Mouse (Mus musculus) thymus, adult 2 months (tissue): ENCODE results near the gene Maml3. TPM values are rescaled to one million over a fixed set of nuclear protein-coding genes. Genes with fewer than 3 reads are reported as not detected.

ENCODE experiments used
- DNase-seq: peaks from one replicate; pipeline ENCODE4 v3.0.0; 2021
- H3K27ac ChIP-seq: fragments of 200-500 bp; 2 replicates; pipeline ENCODE4 v1.5.1; 2012; ENCODE audit warnings: low read length, control low read depth; ENCODE audit not compliant: control insufficient read depth, insufficient read depth
- H3K27me3 ChIP-seq: fragments of 200-500 bp; 2 replicates; pipeline ENCODE4 v1.6.1; 2012; ENCODE audit warnings: mild to moderate bottlenecking, low read length, moderate library complexity, mixed read lengths; ENCODE audit not compliant: control insufficient read depth, insufficient read depth
- H3K36me3 ChIP-seq: fragments of 200-500 bp; 2 replicates; pipeline ENCODE4 v1.6.1; 2012; ENCODE audit warnings: mild to moderate bottlenecking, low read length, moderate library complexity; ENCODE audit not compliant: control insufficient read depth, insufficient read depth
- H3K4me1 ChIP-seq: fragments of 200-500 bp; replicated peaks from 2 replicates; pipeline ENCODE4 v1.6.1; 2012; ENCODE audit warnings: low read length; ENCODE audit not compliant: control insufficient read depth, insufficient read depth
- H3K4me3 ChIP-seq: fragments of 200-500 bp; 2 replicates; pipeline ENCODE4 v1.5.1; 2012; ENCODE audit warnings: mild to moderate bottlenecking, low read length, control low read depth, moderate library complexity; ENCODE audit not compliant: control insufficient read depth, insufficient read depth
- CTCF ChIP-seq: fragments of 200-500 bp; IDR thresholded peaks from 2 replicates; pipeline ENCODE4 v1.5.1; 2012; ENCODE audit warnings: mild to moderate bottlenecking, control low read depth, low read length, moderate library complexity, borderline replicate concordance; ENCODE audit not compliant: control insufficient read depth, poor library complexity, insufficient read depth; ENCODE audit errors: extremely low read depth
- POLR2A ChIP-seq: fragments of 200-500 bp; IDR thresholded peaks from 2 replicates; pipeline ENCODE4 v1.6.1; 2012; ENCODE audit warnings: mild to moderate bottlenecking, low read length, control low read depth, moderate library complexity; ENCODE audit not compliant: control insufficient read depth, poor library complexity, insufficient read depth; ENCODE audit errors: extremely low read depth
- WGBS: fragments of 180-500 bp; shearing (Covaris S2); methylation state at CpG from one replicate; pipeline ENCODE4 v1.1.7; 2018; 5-methylcytosine and 5-hydroxymethylcytosine counted together
- polyA plus RNA-seq: library from polyadenylated mRNA; depleted of rRNA; stranded (reverse); fragments of >200 nt; gene quantifications from 2 replicates; pipeline ENCODE4 v1.2.3, GENCODE M21; 2012

Gene Maml3
- polyA plus RNA-seq, 1 experiment, result 3.5 TPM

GRCm38 (mm10) chr3:51939864-51940263 lies 165.0 kb downstream of the Maml3 start:
- no peaks in the 10 kb centered on the region for H3K27me3 ChIP-seq
- WGBS, result 95% methylated on average over 7 of the region's 7 CpGs
- TF ChIP-seq POLR2A, result no peak
- TF ChIP-seq CTCF, result no peak
- H3K4me1 ChIP-seq, result no peaks in the 10 kb centered on the region
- no peaks in the 10 kb centered on the region for H3K36me3 ChIP-seq
- no peak for DNase-seq
- H3K27ac ChIP-seq, result no peak overlapping the region
- H3K4me3 ChIP-seq, result no peak overlapping the region

- no peaks in the 10 kb centered on the region for H3K36me3 ChIP-seq
- WGBS, result 60% methylated on average over 5 of the region's 5 CpGs
- no peak for DNase-seq
- H3K27me3 ChIP-seq, result no peaks in the 10 kb centered on the region
- H3K27ac ChIP-seq, result no peak overlapping the region
- no peaks in the 10 kb centered on the region for H3K4me1 ChIP-seq
- H3K4me3 ChIP-seq, result no peak overlapping the region
- no peak for TF ChIP-seq POLR2A
- no peak for TF ChIP-seq CTCF
Observed at GRCm38 (mm10) chr3:51939054-51939453, 165.8 kb downstream of the Maml3 start.

GRCm38 (mm10) chr3:51937176-51937575 lies 167.7 kb downstream of the Maml3 start:
- DNase-seq, result no peak
- WGBS, result 95% methylated on average over 5 of the region's 5 CpGs
- no peaks in the 10 kb centered on the region for H3K4me1 ChIP-seq
- no peak for TF ChIP-seq POLR2A
- no peak for TF ChIP-seq CTCF
- H3K36me3 ChIP-seq, result no peaks in the 10 kb centered on the region
- H3K27ac ChIP-seq, result no peak overlapping the region
- H3K27me3 ChIP-seq, result no peaks in the 10 kb centered on the region
- H3K4me3 ChIP-seq, result no peak overlapping the region

GRCm38 (mm10) chr3:51934531-51935485 lies 170.1 kb downstream of the Maml3 start:
- DNase-seq, result no peak

GRCm38 (mm10) chr3:51928188-51928587 lies 176.7 kb downstream of the Maml3 start:
- no peaks in the 10 kb centered on the region for H3K27me3 ChIP-seq
- TF ChIP-seq CTCF, result no peak
- TF ChIP-seq POLR2A, result no peak
- no peaks in the 10 kb centered on the region for H3K36me3 ChIP-seq
- WGBS, result 96% methylated on average over 14 of the region's 14 CpGs
- no peak overlapping the region for H3K27ac ChIP-seq
- H3K4me1 ChIP-seq, result peaks cover 5% of the 10 kb centered on the region; the same call in 1 of the 2 replicates
- no peak overlapping the region for H3K4me3 ChIP-seq
- no peak for DNase-seq

More at GRCm38 (mm10) chr3:51934531-51935485, 170.1 kb downstream of the Maml3 start:
- H3K27me3 ChIP-seq, result no peaks in the 10 kb centered on the region
- no peaks in the 10 kb centered on the region for H3K36me3 ChIP-seq
- H3K4me3 ChIP-seq, result no peak overlapping the region
- WGBS, result 91% methylated on average over 13 of the region's 13 CpGs
- no peak overlapping the region for H3K27ac ChIP-seq
- TF ChIP-seq CTCF, result no peak
- H3K4me1 ChIP-seq, result no peaks in the 10 kb centered on the region

- TF ChIP-seq CTCF, result no peak
- TF ChIP-seq POLR2A, result no peak
- WGBS, result 95% methylated on average over 7 of the region's 7 CpGs
- DNase-seq, result no peak
- Histone ChIP-seq H3K4me1 (peaks cover 5% of the 10 kb centered on the region; the same call in 1 of the 2 replicates), H3K27me3 (no peaks in the 10 kb centered on the region), H3K36me3 (no peaks in the 10 kb centered on the region), H3K4me3 (no peak overlapping the region), H3K27ac (no peak overlapping the region)
Observed at GRCm38 (mm10) chr3:51927591-51927990, 177.3 kb downstream of the Maml3 start.
